Mouse (Mus musculus) midbrain, embryonic 13.5 days (tissue): ENCODE data around the gene Trnau1ap. TPM values are rescaled to one million over a fixed set of nuclear protein-coding genes. Genes with fewer than 3 reads are reported as not detected.

ENCODE experiments used
- polyA plus RNA-seq: library from polyadenylated mRNA; unstranded; fragments of >200 nt; fragmentation: Nextera tagmentation; extraction: Ambion mirVana; gene quantifications from 2 replicates; pipeline ENCODE4 v1.2.1, GENCODE M21; 2015

Trnau1ap gene
- polyA plus RNA-seq, 1 experiment from 2014 or later: 83.6 TPM

Other genes with a start within 250 kb of the Trnau1ap start
- gene Oprd1, start 185.1 kb downstream of the Trnau1ap start, polyA plus RNA-seq: 0.09 and 0.24 TPM in 2 replicates
- gene Ythdf2, start 117.2 kb downstream of the Trnau1ap start, polyA plus RNA-seq: 146 and 149 TPM in 2 replicates
- 49.4 and 50.3 TPM in 2 replicates for gene Gmeb1, start 67.9 kb downstream of the Trnau1ap start, polyA plus RNA-seq
- gene Taf12, start 55.2 kb downstream of the Trnau1ap start, polyA plus RNA-seq: 53.6 and 54.1 TPM in 2 replicates
- gene Rab42, start 26.2 kb downstream of the Trnau1ap start, polyA plus RNA-seq: 0.58 and 0.92 TPM in 2 replicates
- gene Rcc1, start 24.1 kb upstream of the Trnau1ap start, polyA plus RNA-seq: 54.1 and 54.6 TPM in 2 replicates
- 13.0 and 14.3 TPM in 2 replicates for gene Phactr4, start 93.0 kb upstream of the Trnau1ap start, polyA plus RNA-seq
- gene Med18, start 134.4 kb upstream of the Trnau1ap start, polyA plus RNA-seq: 17.8 and 20.9 TPM in 2 replicates
- gene Sesn2, start 181.0 kb upstream of the Trnau1ap start, polyA plus RNA-seq: 7.6 and 9.2 TPM in 2 replicates
- 1,327 and 1,380 TPM in 2 replicates for gene Atpif1, start 204.1 kb upstream of the Trnau1ap start, polyA plus RNA-seq
- gene Dnajc8, start 206.0 kb upstream of the Trnau1ap start, polyA plus RNA-seq: 158 and 173 TPM in 2 replicates
- 0.41 and 0.51 TPM in 2 replicates for gene Ptafr, start 234.5 kb upstream of the Trnau1ap start, polyA plus RNA-seq